Comparison of ENCODE assay signal across 7 mouse cellular contexts in genomic region chr9:62341123-62341486, GRCm38 (mm10). TPM values are rescaled to one million over a fixed set of nuclear protein-coding genes. Genes with fewer than 3 reads are reported as not detected.
DNase-seq lines count a peak whose midpoint lies in the region; ATAC-seq lines count a peak whose summit lies in the region.

Gene Anp32a, plus strand, starts transcription at chr9:62341293.

- peak within 1 kb of the TSS; percentile 99 for H3K9ac ChIP-seq in intestine, embryonic 16.5 days (ENCODE audit: low read depth, low read length)
- H3K9ac ChIP-seq in midbrain, embryonic 11.5 days (ENCODE audit: low read length) = peak within 1 kb of the TSS; percentile 100

- peaks cover 27% of the 10 kb centered on the region for H3K4me1 ChIP-seq in intestine, embryonic 16.5 days (ENCODE audit: control insufficient read depth, insufficient read depth, low read length)
- peaks cover 17% of the 10 kb centered on the region for H3K4me1 ChIP-seq in midbrain, embryonic 11.5 days (ENCODE audit: control insufficient read depth, insufficient read depth, low read length)

- H3K27ac ChIP-seq in intestine, embryonic 16.5 days (ENCODE audit: low read length) = peak within 1 kb of the TSS; percentile 98
- H3K27ac ChIP-seq in midbrain, embryonic 11.5 days (ENCODE audit: low read depth, low read length) = peak within 1 kb of the TSS; percentile 97

- DNase-seq in adrenal gland, adult 2 months = peak; percentile 99
- DNase-seq in embryo, embryonic 11.5 days (ENCODE audit: low read depth, low spot score) = peak; percentile 89
- peak; percentile 98 to 99 for DNase-seq in gastrocnemius, postnatal 36 days
- peak; percentile 99 to 100 for DNase-seq in left cerebral cortex, postnatal 36 days (ENCODE audit: low spot score in 2 of 2)
- peak; percentile 99 for DNase-seq in midbrain, embryonic 11.5 days (ENCODE audit: low spot score, missing footprints)
- DNase-seq in skeletal muscle tissue, adult 2 months (ENCODE audit: low read depth, low spot score) = peak; percentile 91

- peak within 1 kb of the TSS; percentile 91 for H3K4me3 ChIP-seq in intestine, embryonic 16.5 days (ENCODE audit: low read length)
- peak within 1 kb of the TSS; percentile 87 for H3K4me3 ChIP-seq in midbrain, embryonic 11.5 days (ENCODE audit: low read depth, low read length)

- WGBS in intestine, embryonic 16.5 days = under 1% methylated on average over 34 of the region's 34 CpGs
- 0% methylated on average over 34 of the region's 34 CpGs for WGBS in midbrain, embryonic 11.5 days

- ATAC-seq in intestine, embryonic 16.5 days = peak; percentile 88
- peak; percentile 93 for ATAC-seq in midbrain, embryonic 11.5 days (ENCODE audit: low FRiP score)

- H3K9me3 ChIP-seq in intestine, embryonic 16.5 days (ENCODE audit: control insufficient read depth, low read length) = no peaks in the 10 kb centered on the region
- H3K9me3 ChIP-seq in midbrain, embryonic 11.5 days (ENCODE audit: control insufficient read depth, low read length) = no peaks in the 10 kb centered on the region

- no peaks in the 10 kb centered on the region for H3K27me3 ChIP-seq in intestine, embryonic 16.5 days (replicated peaks; ENCODE audit: control insufficient read depth, insufficient read depth, low read length)
- no peaks in the 10 kb centered on the region for H3K27me3 ChIP-seq in midbrain, embryonic 11.5 days (ENCODE audit: control insufficient read depth, insufficient read depth, low read length)

- peak within 1 kb of the TSS; percentile 91 for H3K4me2 ChIP-seq in intestine, embryonic 16.5 days (ENCODE audit: low read depth, low read length)
- peak within 1 kb of the TSS; percentile 98 for H3K4me2 ChIP-seq in midbrain, embryonic 11.5 days

- no peaks in the 10 kb centered on the region for H3K36me3 ChIP-seq in intestine, embryonic 16.5 days (ENCODE audit: control insufficient read depth, insufficient read depth, low read length)
- no peaks in the 10 kb centered on the region for H3K36me3 ChIP-seq in midbrain, embryonic 11.5 days (ENCODE audit: control insufficient read depth, insufficient read depth, low read length)

- intact Hi-C loops in gastrocnemius, postnatal 36 days (cut with DNase I) = no loop called here
- intact Hi-C loops in left cerebral cortex, postnatal 36 days (cut with DNase I) = loop anchor here (5.0 kb wide), 3 partner anchors 76 to 211 kb away; no protein-coding TSS in a partner anchor

RNA-seq across cellular contexts. Expression of gene Anp32a, which starts in this region (rescaled TPM):
- total RNA-seq in adrenal gland, adult 2 months (2021) = 100 to 1,000 TPM; 278 to 501 TPM
- polyA plus RNA-seq in adrenal gland, adult 2 months (2012; rRNA removed) = 8.0 and 9.8 TPM in 2 replicates
- 10 to 100 TPM; 60.8 to 62.9 TPM for total RNA-seq in gastrocnemius, postnatal 36 days (2021)
- 146 and 206 TPM in 2 replicates for polyA plus RNA-seq in intestine, embryonic 16.5 days (2015; fragmentation: Nextera tagmentation; extraction: Ambion mirVana)
- 100 to 1,000 TPM; 232 to 281 TPM for total RNA-seq in left cerebral cortex, postnatal 36 days (2021)
- 194 and 220 TPM in 2 replicates for polyA plus RNA-seq in midbrain, embryonic 11.5 days (2014; fragmentation: Nextera tagmentation; extraction: Ambion mirVana)

Comparison
In these comparisons a context has a peak if more than half of its experiments do, and no peak if none do; other contexts are left out.
1. Peak in every context shown above with its lines: DNase-seq, ATAC-seq, H3K4me3 ChIP-seq and H3K27ac ChIP-seq.
2. RNA of gene Anp32a (polyA plus RNA-seq): 146 to 206 TPM in intestine, embryonic 16.5 days and 194 to 220 TPM in midbrain, embryonic 11.5 days; 8.0 to 9.8 TPM in adrenal gland, adult 2 months; every median in the first group is over 10 times any median in the second.